Mouse (Mus musculus): ENCODE results near the gene Oprd1.
A peak's percentile ranks its signal among the peaks of the same experiment; 100 is the strongest.

Oprd1 gene

DNA sequence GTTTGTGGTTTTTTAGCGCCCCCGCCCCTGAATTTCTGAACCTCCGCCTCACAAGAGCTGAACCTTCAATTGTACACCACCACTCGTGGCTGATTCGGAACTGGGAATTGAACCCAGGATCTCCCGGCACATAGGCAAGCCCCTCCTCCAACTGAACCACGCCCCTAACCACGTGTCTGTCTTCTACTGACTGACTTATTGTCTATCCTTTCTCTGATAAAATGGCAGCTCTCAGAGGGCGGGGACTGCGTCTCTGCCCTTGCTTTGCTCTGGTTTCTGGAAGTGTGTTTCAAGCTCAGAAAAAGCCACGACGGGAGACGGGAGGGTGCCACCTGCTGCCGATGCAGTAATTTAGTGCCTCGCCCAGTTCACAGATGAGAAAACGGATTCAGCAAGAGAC lies 10.4 kb downstream of the Oprd1 start:
- no peak for DNase-seq (ENCODE audit: low spot score)

GRCm38 (mm10) chr4:132133381-132133780 lies 10.9 kb downstream of the Oprd1 start:
- no peak for DNase-seq (ENCODE audit: low spot score)

- DNase-seq (ENCODE audit: low spot score), result no peak
Measured at GRCm38 (mm10) chr4:132132297-132132696, 12.0 kb downstream of the Oprd1 start.

GRCm38 (mm10) chr4:132131790-132132189 lies 12.5 kb downstream of the Oprd1 start:
- DNase-seq (ENCODE audit: low spot score), result no peak

- DNase-seq (ENCODE audit: low spot score), result no peak
Measured at GRCm38 (mm10) chr4:132131116-132131515, 13.2 kb downstream of the Oprd1 start.

GRCm38 (mm10) chr4:132130645-132131044 lies 13.6 kb downstream of the Oprd1 start:
- DNase-seq (ENCODE audit: low spot score), result no peak

DNA sequence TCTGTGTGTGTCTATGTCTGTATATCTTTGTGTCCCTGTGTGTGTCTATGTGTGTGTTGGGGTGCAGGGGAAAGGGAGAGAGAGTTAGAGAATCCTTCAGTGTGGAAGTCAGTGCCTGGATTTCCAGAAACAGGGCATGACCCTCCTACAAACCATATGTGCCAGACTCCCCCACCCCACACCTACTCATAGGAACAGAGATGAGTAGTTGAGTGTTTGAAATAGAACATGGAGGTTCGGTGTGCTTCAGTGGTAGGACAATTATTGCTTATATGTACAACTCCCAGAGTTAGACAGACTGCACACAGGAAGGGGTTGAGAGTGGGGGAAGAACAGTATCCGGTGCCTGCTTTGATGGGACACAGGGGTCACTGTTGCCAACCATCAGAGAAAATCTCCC lies 14.2 kb downstream of the Oprd1 start:
- no peak for DNase-seq (ENCODE audit: low spot score)

- no peak for DNase-seq (ENCODE audit: low spot score)
Measured at GRCm38 (mm10) chr4:132128997-132129636, 15.2 kb downstream of the Oprd1 start.

DNA sequence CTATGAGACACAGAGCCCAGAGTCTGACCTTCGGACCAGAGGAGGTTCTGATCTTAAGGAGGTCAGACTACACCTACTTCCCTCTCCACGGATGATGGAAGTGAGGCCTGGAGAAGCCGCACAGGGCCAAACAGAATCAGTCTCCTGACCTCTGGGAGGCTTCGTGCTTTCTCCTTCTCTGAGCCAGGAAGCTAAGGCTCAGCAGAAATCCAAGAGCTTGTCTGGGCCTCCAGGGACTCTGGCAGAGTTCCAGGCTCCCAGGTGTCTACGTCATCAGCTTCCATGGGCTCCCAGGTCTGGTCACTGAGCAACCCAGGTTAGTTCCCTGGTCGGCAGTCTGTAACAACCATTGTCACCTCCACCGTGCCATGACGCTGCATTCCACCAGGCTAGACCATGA lies 17.2 kb downstream of the Oprd1 start:
- no peak for DNase-seq (ENCODE audit: low spot score)

DNA sequence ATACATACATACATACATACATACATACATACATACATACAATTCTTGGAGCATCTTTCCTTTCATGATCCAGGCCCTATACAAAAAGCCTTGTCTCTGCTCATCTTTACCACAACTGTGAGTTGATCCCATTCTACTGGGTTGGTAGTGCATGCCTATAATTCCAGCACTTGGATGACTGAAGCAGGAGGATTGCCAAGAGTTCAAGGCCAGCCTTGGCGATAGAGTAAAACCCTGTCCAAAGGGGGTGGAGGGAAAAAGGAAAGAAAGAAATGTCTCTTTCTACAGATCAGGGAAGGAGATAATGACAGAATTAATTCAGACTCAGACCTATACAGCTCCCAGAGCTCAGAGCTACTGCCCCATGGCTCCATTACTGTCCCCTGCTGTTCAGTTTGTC lies 21.1 kb downstream of the Oprd1 start:
- DNase-seq (ENCODE audit: low spot score), result no peak

DNA sequence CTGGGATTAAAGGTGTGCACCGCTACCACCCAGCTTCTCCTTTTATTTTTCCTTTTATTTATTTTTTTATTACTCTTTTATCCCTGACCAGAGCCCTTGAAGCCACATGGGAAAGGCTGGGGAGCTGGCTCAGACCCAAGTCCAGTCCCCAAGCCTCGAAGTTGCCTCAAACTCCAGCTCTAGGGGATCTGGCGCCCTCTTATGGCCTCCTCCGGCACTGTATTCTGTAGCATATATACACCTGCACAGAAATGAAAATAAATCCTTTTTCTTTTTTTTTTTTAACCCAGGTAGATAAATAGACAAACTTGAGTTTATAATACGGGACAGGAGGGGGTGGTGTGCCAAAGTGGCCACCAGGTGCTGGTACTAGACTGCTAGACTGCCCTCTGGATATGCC lies 22.6 kb downstream of the Oprd1 start:
- no peak for DNase-seq (ENCODE audit: low spot score)

GRCm38 (mm10) chr4:132119566-132119965 lies 24.7 kb downstream of the Oprd1 start:
- no peak for DNase-seq (ENCODE audit: low spot score)

DNA sequence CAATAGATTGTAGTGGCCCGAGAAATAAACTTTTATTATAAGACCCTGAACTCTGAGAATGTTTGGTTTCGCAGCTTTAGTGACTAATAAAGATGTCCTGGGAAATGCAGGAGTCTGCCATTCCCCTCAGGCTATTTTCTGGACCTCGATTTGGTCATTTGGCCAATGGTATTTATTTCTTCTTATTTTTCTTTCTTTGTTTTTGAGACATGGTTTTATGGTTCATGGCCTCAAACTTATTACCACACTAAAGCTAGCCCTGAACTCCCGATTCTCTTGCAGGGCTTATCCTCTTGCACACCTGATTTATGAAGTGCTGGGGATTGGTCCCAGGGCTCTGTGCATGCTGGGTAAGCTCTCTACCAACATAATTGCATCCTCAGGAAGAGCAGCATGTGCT lies 28.0 kb downstream of the Oprd1 start:
- DNase-seq (ENCODE audit: low spot score), result no peak

DNA sequence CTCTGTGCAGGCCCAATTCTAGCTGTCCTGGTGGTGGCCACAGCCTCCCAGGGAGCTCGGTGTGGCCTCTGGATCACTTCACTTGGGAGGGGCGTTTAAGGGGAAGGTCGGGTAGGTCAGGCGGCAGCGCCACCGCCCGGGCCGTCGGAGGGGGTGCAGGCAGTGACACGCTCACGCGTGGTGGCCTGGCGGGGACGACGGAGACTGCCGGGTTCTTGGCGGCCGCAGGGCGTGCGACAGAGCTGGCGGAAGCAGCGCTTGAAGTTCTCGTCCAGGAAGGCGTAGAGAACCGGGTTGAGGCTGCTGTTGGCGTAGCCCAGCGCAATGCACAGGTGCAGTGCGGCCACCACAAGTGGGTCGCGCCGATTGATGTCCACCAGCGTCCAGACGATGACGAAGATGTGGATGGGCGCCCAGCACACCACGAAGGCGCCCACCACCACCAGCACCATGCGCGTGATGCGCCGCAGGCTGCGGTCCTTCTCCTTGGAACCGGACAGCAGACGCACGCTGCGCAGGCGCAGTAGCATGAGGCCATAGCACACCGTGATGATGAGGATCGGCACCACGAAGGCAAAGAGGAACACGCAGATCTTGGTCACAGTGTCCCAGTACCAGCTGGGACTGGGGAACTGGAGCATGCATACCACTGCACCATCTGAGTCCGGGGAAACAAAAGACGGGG lies 30.7 kb downstream of the Oprd1 start:
- DNase-seq (ENCODE audit: low spot score), result no peak

DNA sequence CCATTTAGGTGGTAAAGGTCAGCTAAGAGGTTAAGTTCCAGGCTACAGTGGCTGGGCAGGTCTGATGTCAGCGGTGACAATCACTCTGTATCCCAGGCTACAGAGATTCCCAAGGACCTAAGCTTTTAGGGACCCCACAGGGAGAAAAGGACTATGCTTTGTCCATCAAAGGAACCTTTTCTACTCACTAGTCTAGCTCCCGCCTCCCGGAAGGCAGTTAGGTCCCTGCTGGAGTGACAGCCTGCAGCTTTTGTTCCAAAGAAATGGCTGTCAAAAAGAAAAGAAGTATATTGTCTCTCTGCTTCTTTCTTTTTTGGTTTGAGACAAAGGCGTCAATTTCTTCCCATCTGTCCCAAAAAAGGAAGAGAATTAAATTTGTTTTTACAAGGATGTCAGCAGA lies 33.1 kb downstream of the Oprd1 start:
- DNase-seq (ENCODE audit: low spot score), result no peak

DNA sequence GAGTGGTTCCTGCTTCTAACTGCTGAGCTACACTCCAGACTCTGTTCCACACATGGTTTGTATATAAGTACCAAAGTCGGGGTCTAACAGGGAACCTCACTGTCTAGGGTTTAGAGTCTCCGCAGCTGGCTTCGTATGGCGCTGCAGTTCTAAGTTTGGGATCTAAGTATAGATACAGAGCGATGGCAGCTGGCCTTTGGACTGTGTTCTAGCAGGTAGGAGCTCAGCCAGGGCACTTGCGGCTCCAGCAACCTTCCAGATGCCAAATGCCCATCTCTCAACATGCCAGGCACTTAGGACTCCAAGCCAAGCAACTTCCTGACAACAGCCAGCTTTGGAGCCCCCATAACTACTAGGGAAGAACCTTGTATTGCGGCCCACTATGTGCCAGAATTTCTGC lies 36.1 kb downstream of the Oprd1 start:
- no peak for DNase-seq (ENCODE audit: low spot score)

DNA sequence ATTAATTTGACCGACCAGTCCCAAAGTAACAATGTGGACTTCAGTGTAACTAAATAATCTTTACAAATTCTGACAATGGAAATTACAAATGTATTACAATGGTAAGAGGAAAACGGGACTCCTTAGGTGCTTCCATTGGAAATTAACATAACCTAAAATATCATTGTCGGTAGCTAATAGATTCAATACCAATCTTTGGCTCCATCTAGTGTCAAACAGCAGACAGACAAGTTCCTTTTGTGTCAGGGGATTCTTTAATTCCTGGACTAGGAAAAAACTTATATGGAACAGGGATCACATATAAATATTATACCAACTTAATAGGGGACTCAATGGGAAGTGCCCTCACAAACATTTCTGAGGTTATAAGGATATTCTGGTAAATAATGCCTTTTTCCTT lies 43.1 kb downstream of the Oprd1 start:
- no peak for DNase-seq (ENCODE audit: low spot score)

DNA sequence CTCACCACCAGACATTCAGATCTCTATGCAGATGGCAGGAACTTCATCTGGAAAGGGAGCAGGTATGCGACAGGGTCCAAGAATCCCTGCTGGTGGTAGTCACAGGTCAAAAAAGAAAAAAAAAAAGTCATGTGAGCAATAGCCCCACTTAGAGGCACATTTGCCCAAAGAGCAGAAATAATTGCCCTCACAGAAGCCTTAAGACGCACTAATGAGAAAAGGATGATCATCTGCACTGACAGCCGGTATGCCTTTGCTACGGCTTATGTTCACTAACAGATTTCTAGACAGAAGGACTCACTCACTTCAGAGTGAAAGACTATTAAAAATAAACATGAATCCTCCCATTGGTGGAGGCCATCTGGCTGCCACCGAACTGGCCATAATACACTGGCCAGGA lies 44.7 kb downstream of the Oprd1 start:
- DNase-seq (ENCODE audit: low spot score), result no peak

DNA sequence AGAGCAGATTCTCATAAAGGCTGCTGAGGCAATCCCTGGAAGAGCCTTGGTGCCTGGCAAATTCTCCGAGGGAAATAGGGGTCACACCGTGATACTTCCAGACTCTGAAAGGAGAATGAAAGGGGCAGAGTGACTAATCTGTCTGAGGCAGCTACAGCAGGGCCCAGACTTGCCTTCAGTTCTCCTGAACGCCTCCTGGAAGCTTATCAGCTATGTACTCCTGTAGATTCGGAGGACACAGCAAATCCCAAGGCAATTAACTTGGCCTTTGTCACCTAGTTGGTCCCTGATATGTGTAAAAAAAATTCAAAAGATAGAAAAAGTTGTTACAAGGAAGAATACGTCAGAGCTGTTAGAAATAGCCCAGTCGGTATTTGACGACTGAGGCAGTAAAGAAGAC lies 49.2 kb downstream of the Oprd1 start:
- no peak for DNase-seq (ENCODE audit: low spot score)

DNA sequence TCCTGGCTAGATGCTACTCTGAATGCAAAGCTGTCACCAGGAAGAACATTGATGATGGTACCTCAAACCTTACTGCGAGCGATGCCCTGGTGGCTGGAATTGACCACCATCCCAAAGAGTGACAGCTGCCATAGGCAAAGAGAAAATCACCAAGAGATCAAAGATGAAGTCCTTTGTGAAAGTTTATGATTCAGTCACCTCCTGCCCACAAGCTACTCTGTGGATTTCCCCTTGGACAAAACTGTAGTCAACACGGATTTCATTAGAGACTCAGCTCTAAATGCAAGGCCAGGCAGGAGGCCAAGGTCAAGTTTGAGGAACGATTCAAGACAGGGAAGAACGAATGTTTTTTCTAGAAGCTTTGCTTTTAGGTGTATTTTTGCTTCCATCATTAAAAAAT lies 50.4 kb downstream of the Oprd1 start:
- DNase-seq (ENCODE audit: low spot score), result no peak

GRCm38 (mm10) chr4:132093136-132093535 lies 51.1 kb downstream of the Oprd1 start:
- no peak for DNase-seq (ENCODE audit: low spot score)

- peak; percentile 55 for DNase-seq (ENCODE audit: low spot score)
Measured at GRCm38 (mm10) chr4:132088921-132089320, 55.4 kb downstream of the Oprd1 start.

DNA sequence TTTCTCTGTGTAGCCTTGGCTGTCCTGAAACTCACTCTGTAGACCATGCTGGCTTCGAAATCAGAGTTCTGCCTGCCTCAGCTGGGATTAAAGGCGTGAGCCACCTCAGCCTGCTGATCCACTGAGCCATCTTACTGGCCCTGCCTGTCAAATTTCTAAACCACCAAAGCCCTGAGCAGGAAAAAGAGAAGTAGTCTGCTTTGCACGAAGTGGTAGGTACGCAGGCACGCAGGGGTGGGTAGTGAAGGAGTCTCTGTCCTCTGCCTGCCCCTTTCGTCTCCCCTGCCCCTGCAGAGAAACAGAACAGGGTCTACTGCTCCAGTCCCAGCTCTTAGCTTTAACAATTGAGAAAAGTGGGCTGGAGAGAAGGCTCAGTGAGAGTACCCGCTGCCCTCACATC lies 59.2 kb downstream of the Oprd1 start:
- no peak for DNase-seq (ENCODE audit: low spot score)

DNA sequence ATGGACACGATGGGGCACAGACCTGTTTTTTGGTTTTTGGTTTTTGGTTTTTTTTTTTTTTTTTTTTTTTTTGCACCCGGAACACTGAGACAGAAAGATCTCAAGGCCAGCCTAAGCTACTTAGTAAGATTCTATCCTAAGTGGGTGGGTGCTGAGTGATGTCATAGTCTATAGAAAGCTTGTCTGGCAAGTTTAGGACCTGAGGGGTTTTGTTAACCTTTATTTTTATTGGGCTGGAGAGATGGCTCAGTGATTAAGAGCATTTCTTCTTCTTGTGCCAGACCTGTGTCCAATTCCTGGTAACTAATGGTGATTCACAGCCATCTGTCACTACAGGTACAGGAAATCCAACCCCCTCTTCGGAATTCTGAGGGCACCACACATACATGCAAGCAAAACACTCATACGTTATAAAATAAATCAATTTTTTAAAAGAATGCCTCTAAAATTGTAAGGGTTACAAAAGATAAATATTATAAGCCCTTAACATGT lies 63.7 kb downstream of the Oprd1 start:
- no peak for DNase-seq (ENCODE audit: low spot score)

Data from lung, postnatal 25 days (tissue).